Mouse (Mus musculus) cerebellum, adult 9-11 months (tissue): ENCODE measurements around the gene Tmub1.
A peak's percentile ranks its signal among the peaks of the same experiment; 100 is the strongest.

ENCODE experiments used
- DNase-seq: peaks from one replicate; pipeline ENCODE4 v3.0.0; 2022

The Tmub1 gene

GRCm38 (mm10) chr5:24453283-24453984, 5.8 kb upstream of the Tmub1 start:
- DNase-seq = peak; percentile 91

GRCm38 (mm10) chr5:24452691-24453233, 5.1 kb upstream of the Tmub1 start:
- no peak for DNase-seq

- peak; percentile 78 for DNase-seq
Measured at GRCm38 (mm10) chr5:24452030-24452690, 4.5 kb upstream of the Tmub1 start, which contains the start of gene Agap3. Gene Agap3 (plus strand): TSS chr5:24452177.

GRCm38 (mm10) chr5:24451264-24452029, 3.8 kb upstream of the Tmub1 start:
- peak; percentile 90 for DNase-seq

- peak; percentile 67 for DNase-seq
Measured at GRCm38 (mm10) chr5:24446630-24447029, 1.0 kb downstream of the Tmub1 start.

- no peak for DNase-seq
Measured at GRCm38 (mm10) chr5:24445428-24446080, 2.1 kb downstream of the Tmub1 start.

- peak; percentile 95 for DNase-seq
Measured at GRCm38 (mm10) chr5:24444746-24445427, 2.8 kb downstream of the Tmub1 start, which contains the start of gene Fastk. Gene Fastk (minus strand): TSS chr5:24445287.

- DNase-seq = peak; percentile 69
Measured at GRCm38 (mm10) chr5:24443927-24444326, 3.7 kb downstream of the Tmub1 start.

GRCm38 (mm10) chr5:24443204-24443603, 4.5 kb downstream of the Tmub1 start:
- DNase-seq = peak; percentile 50

GRCm38 (mm10) chr5:24442029-24442428, 5.6 kb downstream of the Tmub1 start:
- no peak for DNase-seq

GRCm38 (mm10) chr5:24441187-24441586, 6.5 kb downstream of the Tmub1 start:
- DNase-seq = no peak

GRCm38 (mm10) chr5:24433993-24434392, 13.7 kb downstream of the Tmub1 start:
- DNase-seq = no peak

GRCm38 (mm10) chr5:24428596-24428995, 19.1 kb downstream of the Tmub1 start:
- no peak for DNase-seq

GRCm38 (mm10) chr5:24427981-24428402, 19.7 kb downstream of the Tmub1 start:
- DNase-seq = peak; percentile 51

- DNase-seq = peak; percentile 36
Measured at GRCm38 (mm10) chr5:24427285-24427633, 20.4 kb downstream of the Tmub1 start.

- peak; percentile 54 for DNase-seq
Measured at GRCm38 (mm10) chr5:24426556-24427284, 20.9 kb downstream of the Tmub1 start.

GRCm38 (mm10) chr5:24426037-24426432, 21.6 kb downstream of the Tmub1 start:
- no peak for DNase-seq

GRCm38 (mm10) chr5:24425421-24426036, 22.1 kb downstream of the Tmub1 start:
- DNase-seq = peak; percentile 70

GRCm38 (mm10) chr5:24424861-24425411, 22.7 kb downstream of the Tmub1 start:
- peak; percentile 80 for DNase-seq

GRCm38 (mm10) chr5:24424004-24424781, 23.5 kb downstream of the Tmub1 start:
- DNase-seq = no peak
